Mouse (Mus musculus) neural tube, embryonic 14.5 days (tissue): ENCODE results near the gene Gtpbp2. TPM values are rescaled to one million over a fixed set of nuclear protein-coding genes. Genes with fewer than 3 reads are reported as not detected.

Experiments used
- ATAC-seq: fragments of 200-750 bp; cut with Nextera tagmentation; 2 replicates; pipeline ENCODE4 v1.8.0; 2017; ENCODE audit warnings: low read depth, mild to moderate bottlenecking, moderate TSS enrichment, moderate library complexity
- H3K27ac ChIP-seq: fragments of 300-500 bp; sonication (generic); 2 replicates; pipeline ENCODE4 v1.5.1; 2014; ENCODE audit warnings: low read depth, mild to moderate bottlenecking, control low read depth, low read length, moderate library complexity, mixed read lengths
- H3K27me3 ChIP-seq: fragments of 300-500 bp; sonication (generic); 2 replicates; pipeline ENCODE4 v1.6.1; 2014; ENCODE audit warnings: low read length; ENCODE audit not compliant: control insufficient read depth, insufficient read depth
- H3K36me3 ChIP-seq: fragments of 300-500 bp; sonication (generic); 2 replicates; pipeline ENCODE4 v1.6.1; 2014; ENCODE audit warnings: low read length, mixed read lengths; ENCODE audit not compliant: control insufficient read depth, insufficient read depth
- H3K4me1 ChIP-seq: fragments of 300-500 bp; sonication (generic); 2 replicates; pipeline ENCODE4 v1.6.1; 2014; ENCODE audit warnings: low read length; ENCODE audit not compliant: control insufficient read depth, insufficient read depth
- H3K4me2 ChIP-seq: fragments of 300-500 bp; sonication (generic); 2 replicates; pipeline ENCODE4 v1.6.1; 2014; ENCODE audit warnings: mild to moderate bottlenecking, low read depth, low read length, control low read depth
- H3K4me3 ChIP-seq: fragments of 300-500 bp; sonication (generic); 2 replicates; pipeline ENCODE4 v1.5.1; 2014; ENCODE audit warnings: low read depth, low read length, control low read depth, mixed read lengths
- H3K9ac ChIP-seq: fragments of 300-500 bp; sonication (generic); replicated peaks from 2 replicates; pipeline ENCODE4 v1.6.1; 2014; ENCODE audit warnings: low read depth, mild to moderate bottlenecking, control low read depth, low read length, mixed read lengths
- H3K9me3 ChIP-seq: fragments of 300-500 bp; sonication (generic); 2 replicates; pipeline ENCODE4 v1.6.1; 2016; ENCODE audit warnings: low read length; ENCODE audit not compliant: control insufficient read depth
- WGBS: fragments of 180-500 bp; shearing (Covaris S2); extraction: QIAGEN DNeasy Blood & Tissue Kit; methylation state at CpG from one replicate; pipeline ENCODE4 v1.1.7; 2014; 5-methylcytosine and 5-hydroxymethylcytosine counted together
- polyA plus RNA-seq: library from polyadenylated mRNA; unstranded; fragments of >200 nt; fragmentation: Nextera tagmentation; extraction: Ambion mirVana; gene quantifications from 2 replicates; pipeline ENCODE4 v1.2.1, GENCODE M21; 2014

Gtpbp2 gene
- polyA plus RNA-seq, 1 experiment from 2014 or later = 28.1 TPM

- whole genome bisulfite sequencing = 53% methylated on average over 9 of the region's 9 CpGs
- peaks cover 23% of the 10 kb centered on the region for H3K36me3 ChIP-seq
- no peak for ATAC-seq
Observed at GRCm38 (mm10) chr17:46161710-46162109, 878 bp downstream of the Gtpbp2 start.

GRCm38 (mm10) chr17:46162551-46162950 lies 1.7 kb downstream of the Gtpbp2 start:
- peaks cover 31% of the 10 kb centered on the region for H3K36me3 ChIP-seq
- H3K4me1 ChIP-seq = peaks cover 6% of the 10 kb centered on the region; the same call in 1 of the 2 replicates
- no peak overlapping the region for H3K4me3 ChIP-seq
- no peaks in the 10 kb centered on the region for H3K9me3 ChIP-seq
- no peak overlapping the region for H3K27ac ChIP-seq
- ATAC-seq = no peak
- 0 out of 2 replicates have a peak overlapping the region, but pooled peaks have one; percentile 75 for H3K4me2 ChIP-seq
- WGBS = 92% methylated on average over 7 of the region's 7 CpGs
- H3K9ac ChIP-seq = no peak overlapping the region
- H3K27me3 ChIP-seq = no peaks in the 10 kb centered on the region

More at GRCm38 (mm10) chr17:46161710-46162109, 878 bp downstream of the Gtpbp2 start:
- Histone ChIP-seq H3K4me3 (peak overlapping the region; percentile 84), H3K27ac (no peak overlapping the region), H3K4me2 (peak overlapping the region; percentile 75), H3K27me3 (no peaks in the 10 kb centered on the region), H3K9ac (peak overlapping the region; percentile 80), H3K4me1 (peaks cover 6% of the 10 kb centered on the region; the same call in 1 of the 2 replicates), H3K9me3 (no peaks in the 10 kb centered on the region)

GRCm38 (mm10) chr17:46162951-46163421 lies 2.2 kb downstream of the Gtpbp2 start:
- no peaks in the 10 kb centered on the region for H3K27me3 ChIP-seq
- H3K9me3 ChIP-seq = no peaks in the 10 kb centered on the region
- ATAC-seq = no peak
- no peak overlapping the region for H3K27ac ChIP-seq
- H3K4me1 ChIP-seq = peaks cover 6% of the 10 kb centered on the region; the same call in 1 of the 2 replicates
- H3K36me3 ChIP-seq = peaks cover 35% of the 10 kb centered on the region
- no peak overlapping the region for H3K4me3 ChIP-seq
- no peak overlapping the region for H3K9ac ChIP-seq
- 80% methylated on average over 9 of the region's 9 CpGs for WGBS
- no peak overlapping the region for H3K4me2 ChIP-seq

GRCm38 (mm10) chr17:46164301-46164700 lies 3.5 kb downstream of the Gtpbp2 start:
- no peaks in the 10 kb centered on the region for H3K27me3 ChIP-seq
- no peak overlapping the region for H3K4me3 ChIP-seq
- 97% methylated on average over 8 of the region's 8 CpGs for WGBS
- no peaks in the 10 kb centered on the region for H3K9me3 ChIP-seq
- no peak overlapping the region for H3K27ac ChIP-seq
- H3K4me1 ChIP-seq = peaks cover 6% of the 10 kb centered on the region; the same call in 1 of the 2 replicates
- peaks cover 48% of the 10 kb centered on the region for H3K36me3 ChIP-seq
- H3K9ac ChIP-seq = no peak overlapping the region
- no peak overlapping the region for H3K4me2 ChIP-seq
- no peak for ATAC-seq

- Histone ChIP-seq H3K9me3 (no peaks in the 10 kb centered on the region), H3K4me1 (peaks cover 6% of the 10 kb centered on the region; the same call in 1 of the 2 replicates), H3K4me2 (no peak overlapping the region), H3K27me3 (no peaks in the 10 kb centered on the region), H3K36me3 (peaks cover 53% of the 10 kb centered on the region), H3K9ac (no peak overlapping the region), H3K4me3 (no peak overlapping the region), H3K27ac (no peak overlapping the region)
- ATAC-seq = no peak
- WGBS = 95% methylated on average over 10 of the region's 10 CpGs
Observed at GRCm38 (mm10) chr17:46164791-46165190, 4.0 kb downstream of the Gtpbp2 start.

- no peaks in the 10 kb centered on the region for H3K9me3 ChIP-seq
- no peak overlapping the region for H3K4me2 ChIP-seq
- H3K27ac ChIP-seq = no peak overlapping the region
- H3K9ac ChIP-seq = no peak overlapping the region
- peaks cover 6% of the 10 kb centered on the region; the same call in 1 of the 2 replicates for H3K4me1 ChIP-seq
- H3K4me3 ChIP-seq = no peak overlapping the region
- peaks cover 54% of the 10 kb centered on the region for H3K36me3 ChIP-seq
- H3K27me3 ChIP-seq = no peaks in the 10 kb centered on the region
- ATAC-seq = no peak
- 90% methylated on average over 12 of the region's 12 CpGs for WGBS
Observed at GRCm38 (mm10) chr17:46165460-46165859, 4.6 kb downstream of the Gtpbp2 start.

- no peak overlapping the region for H3K4me2 ChIP-seq
- H3K27ac ChIP-seq = no peak overlapping the region
- 89% methylated on average over 5 of the region's 5 CpGs for WGBS
- H3K9ac ChIP-seq = no peak overlapping the region
- H3K27me3 ChIP-seq = no peaks in the 10 kb centered on the region
- no peak overlapping the region for H3K4me3 ChIP-seq
- peaks cover 57% of the 10 kb centered on the region for H3K36me3 ChIP-seq
- peaks cover 6% of the 10 kb centered on the region; the same call in 1 of the 2 replicates for H3K4me1 ChIP-seq
- no peaks in the 10 kb centered on the region for H3K9me3 ChIP-seq
- ATAC-seq = no peak
Observed at GRCm38 (mm10) chr17:46166270-46166669, 5.4 kb downstream of the Gtpbp2 start.

- Histone ChIP-seq H3K4me2 (no peak overlapping the region), H3K9ac (no peak overlapping the region)
- 87% methylated on average over 11 of the region's 11 CpGs for WGBS
Observed at GRCm38 (mm10) chr17:46167014-46167413, 6.2 kb downstream of the Gtpbp2 start.

GRCm38 (mm10) chr17:46168318-46168717 lies 7.5 kb downstream of the Gtpbp2 start:
- Histone ChIP-seq H3K27ac (no peak overlapping the region), H3K4me2 (no peak overlapping the region), H3K27me3 (no peaks in the 10 kb centered on the region), H3K9me3 (no peaks in the 10 kb centered on the region), H3K4me3 (no peak overlapping the region), H3K9ac (no peak overlapping the region), H3K4me1 (no peaks in the 10 kb centered on the region), H3K36me3 (peaks cover 70% of the 10 kb centered on the region)
- WGBS = 60% methylated on average over 5 of the region's 5 CpGs
- no peak for ATAC-seq

More at GRCm38 (mm10) chr17:46167014-46167413, 6.2 kb downstream of the Gtpbp2 start:
- Histone ChIP-seq H3K27me3 (no peaks in the 10 kb centered on the region), H3K4me3 (no peak overlapping the region), H3K9me3 (no peaks in the 10 kb centered on the region), H3K36me3 (peaks cover 62% of the 10 kb centered on the region), H3K27ac (no peak overlapping the region), H3K4me1 (no peaks in the 10 kb centered on the region)
- ATAC-seq = no peak
